Mouse (Mus musculus): ENCODE data around the gene Dhx9.
A peak's percentile ranks its signal among the peaks of the same experiment; 100 is the strongest.

GRCm38 (mm10) chr1:153501644-153502321 is 14.3 kb upstream of the Dhx9 start:
- TF ChIP-seq CTCF (IDR thresholded peaks at IDR 0.05; ENCODE audit: low read depth) (peak; percentile 36), EP300 (optimal IDR thresholded peaks at IDR 0.05) (no peak)

Data from stomach, postnatal 0 days (tissue).